Mouse (Mus musculus): ENCODE data around the gene Tunar.

DNA sequence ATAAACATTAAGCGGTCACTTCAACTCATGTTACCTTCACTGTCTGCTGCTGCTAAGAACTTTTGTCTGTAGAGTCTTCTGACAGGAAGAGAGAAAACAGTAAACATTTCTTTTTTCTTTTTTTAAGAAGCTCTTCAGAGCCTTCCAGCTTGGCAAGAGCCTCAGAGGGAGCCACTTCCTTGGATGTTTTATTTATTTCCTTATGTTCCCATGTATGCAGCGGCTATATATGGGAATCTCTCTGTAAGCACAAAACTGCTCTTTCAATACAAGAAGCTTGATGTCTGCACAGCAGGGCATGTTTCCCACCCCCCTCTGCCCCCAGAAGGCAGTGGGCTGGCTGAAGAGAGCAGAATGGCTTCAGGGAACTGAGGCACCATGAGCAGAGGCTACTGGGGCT, 30.0 kb downstream of the Tunar start:
- no peak for TF ChIP-seq POLR2A (IDR thresholded peaks at IDR 0.05; ENCODE audit: borderline replicate concordance, extremely low read depth, low read depth, low read length)
- no peak for TF ChIP-seq CTCF (IDR thresholded peaks at IDR 0.05; ENCODE audit: insufficient read depth, low read length)

Data from lung, adult 2 months (tissue).